Mouse (Mus musculus) olfactory bulb, adult 2 months (tissue): ENCODE results near the gene Pemt. TPM values are rescaled to one million over a fixed set of nuclear protein-coding genes. Genes with fewer than 3 reads are reported as not detected.
A peak's percentile ranks its signal among the peaks of the same experiment; 100 is the strongest.

Source experiments
- H3K27ac ChIP-seq: fragments of 200-500 bp; 2 replicates; pipeline ENCODE4 v1.5.1; 2012; ENCODE audit warnings: low read depth, low read length; ENCODE audit not compliant: insufficient read depth
- H3K4me1 ChIP-seq: fragments of 200-500 bp; 2 replicates; pipeline ENCODE4 v1.6.1; 2012; ENCODE audit warnings: low read length; ENCODE audit not compliant: control insufficient read depth, insufficient read depth
- H3K4me3 ChIP-seq: fragments of 200-500 bp; 2 replicates; pipeline ENCODE4 v1.5.1; 2012; ENCODE audit warnings: mild to moderate bottlenecking, low read depth, low read length, moderate library complexity; ENCODE audit not compliant: insufficient read depth
- CTCF ChIP-seq: fragments of 200-500 bp; IDR thresholded peaks from 2 replicates; pipeline ENCODE4 v1.5.1; 2012; ENCODE audit warnings: low read depth, mild to moderate bottlenecking, low read length, moderate library complexity; ENCODE audit not compliant: insufficient read depth
- POLR2A ChIP-seq: fragments of 200-500 bp; IDR thresholded peaks from 2 replicates; pipeline ENCODE4 v1.6.1; 2012; ENCODE audit warnings: mild to moderate bottlenecking, low read depth, low read length, moderate library complexity; ENCODE audit not compliant: insufficient read depth
- WGBS: fragments of 180-500 bp; shearing (Covaris S2); methylation state at CpG from one replicate; pipeline ENCODE4 v1.1.7; 2018; 5-methylcytosine and 5-hydroxymethylcytosine counted together
- polyA plus RNA-seq: library from polyadenylated mRNA; stranded (reverse); fragments of >200 nt; gene quantifications from 2 replicates; pipeline ENCODE4 v1.2.4, GENCODE M21; 2012; ENCODE audit warnings: low replicate concordance; ENCODE audit not compliant: missing spikeins, insufficient read depth, insufficient read length

The Pemt gene
- polyA plus RNA-seq, 1 experiment = not detected

DNA sequence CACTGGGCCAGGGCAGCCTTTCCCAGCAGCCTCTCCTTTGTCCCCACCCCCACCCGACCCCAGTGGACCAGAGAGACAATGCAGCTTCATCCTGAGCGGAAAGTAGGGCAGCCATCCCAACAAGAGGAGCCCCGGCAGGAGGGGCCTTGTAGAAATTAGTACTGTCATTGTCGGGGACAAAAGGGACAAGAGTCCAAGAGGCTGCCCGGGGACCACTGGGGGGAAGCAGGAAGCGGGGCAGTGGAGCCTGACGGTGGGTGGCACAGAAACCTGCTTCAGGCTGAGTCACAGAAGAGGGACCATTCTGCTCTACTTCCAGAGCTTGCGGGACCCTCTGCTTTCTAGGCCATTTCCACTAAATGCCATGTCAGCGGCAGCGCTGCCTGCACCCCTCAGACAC lies 71.0 kb downstream of the Pemt start:
- H3K4me3 ChIP-seq = no peak overlapping the region
- WGBS = 56% methylated on average over 10 of the region's 10 CpGs
- H3K4me1 ChIP-seq = no peaks in the 10 kb centered on the region; the same call in 1 of the 2 replicates
- no peak for TF ChIP-seq CTCF
- TF ChIP-seq POLR2A = no peak
- no peak overlapping the region for H3K27ac ChIP-seq

DNA sequence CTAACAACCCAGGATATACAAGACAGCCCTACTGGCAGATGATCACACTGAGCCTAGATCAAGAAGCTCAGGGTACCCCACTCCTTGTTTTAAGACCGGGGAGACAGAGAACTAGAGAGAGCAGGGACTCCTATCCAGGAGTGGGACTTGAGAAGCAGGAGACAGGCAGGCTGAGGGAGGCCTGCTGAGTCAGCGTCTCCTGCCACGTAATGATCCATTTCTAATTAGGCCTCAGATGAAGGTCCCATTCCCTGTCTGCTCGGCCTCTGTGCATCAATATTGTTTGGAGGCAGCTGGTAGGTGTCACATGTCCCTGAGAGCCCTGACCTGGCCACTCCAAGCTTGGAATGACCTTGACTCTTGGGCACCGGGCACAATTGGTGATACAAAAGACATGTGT lies 72.9 kb downstream of the Pemt start:
- no peaks in the 10 kb centered on the region for H3K4me1 ChIP-seq
- no peak overlapping the region for H3K4me3 ChIP-seq
- no peak overlapping the region for H3K27ac ChIP-seq
- WGBS = 85% methylated on average over 5 of the region's 5 CpGs
- TF ChIP-seq POLR2A = no peak
- TF ChIP-seq CTCF = no peak

DNA sequence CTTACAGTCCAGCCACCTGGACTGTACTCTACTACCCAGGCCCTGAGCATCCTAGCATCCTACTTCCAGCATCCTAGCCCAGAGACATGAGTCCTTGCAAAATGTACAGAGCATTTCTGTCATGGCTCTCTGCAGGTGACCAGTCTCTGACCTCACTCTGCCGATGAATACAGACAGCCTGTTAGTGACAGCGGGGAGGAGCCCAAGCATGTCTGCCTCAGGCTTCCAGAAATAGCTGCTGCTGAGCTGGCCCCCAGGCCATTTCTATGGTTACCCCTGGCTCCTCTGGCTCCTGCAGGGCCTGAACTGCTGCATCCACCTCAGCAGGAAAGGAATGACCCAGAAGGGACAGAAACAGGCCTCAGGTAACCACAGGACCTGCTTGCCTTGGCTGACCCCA lies 74.6 kb downstream of the Pemt start:
- no peak overlapping the region for H3K27ac ChIP-seq
- TF ChIP-seq CTCF (no peak), POLR2A (no peak)
- 57% methylated on average over 2 of the region's 2 CpGs for WGBS
- no peaks in the 10 kb centered on the region for H3K4me1 ChIP-seq
- no peak overlapping the region for H3K4me3 ChIP-seq

DNA sequence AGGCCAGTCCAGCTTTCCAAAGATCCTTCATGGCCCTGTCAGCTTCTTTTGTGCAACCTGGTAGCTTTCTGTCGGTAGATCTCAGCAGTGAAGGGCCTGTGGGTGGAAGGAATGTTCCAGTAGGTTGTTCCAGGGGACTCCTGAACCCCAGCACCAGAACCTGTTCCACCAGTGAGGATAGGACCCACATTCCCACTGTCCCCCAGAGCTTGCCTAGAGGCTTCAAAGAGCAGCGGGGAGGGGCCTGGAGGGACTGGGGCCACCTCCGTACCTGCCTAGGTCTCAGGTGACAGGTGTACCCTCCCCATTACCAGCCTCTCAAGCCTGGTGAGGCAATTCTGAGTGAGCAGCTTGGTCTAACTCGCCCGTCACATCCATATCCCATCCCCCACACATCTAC lies 75.5 kb downstream of the Pemt start:
- Histone ChIP-seq H3K4me1 (peaks cover 3% of the 10 kb centered on the region; the same call in 1 of the 2 replicates), H3K4me3 (no peak overlapping the region), H3K27ac (no peak overlapping the region)
- WGBS = 81% methylated on average over 5 of the region's 5 CpGs
- TF ChIP-seq CTCF = no peak
- TF ChIP-seq POLR2A = no peak

DNA sequence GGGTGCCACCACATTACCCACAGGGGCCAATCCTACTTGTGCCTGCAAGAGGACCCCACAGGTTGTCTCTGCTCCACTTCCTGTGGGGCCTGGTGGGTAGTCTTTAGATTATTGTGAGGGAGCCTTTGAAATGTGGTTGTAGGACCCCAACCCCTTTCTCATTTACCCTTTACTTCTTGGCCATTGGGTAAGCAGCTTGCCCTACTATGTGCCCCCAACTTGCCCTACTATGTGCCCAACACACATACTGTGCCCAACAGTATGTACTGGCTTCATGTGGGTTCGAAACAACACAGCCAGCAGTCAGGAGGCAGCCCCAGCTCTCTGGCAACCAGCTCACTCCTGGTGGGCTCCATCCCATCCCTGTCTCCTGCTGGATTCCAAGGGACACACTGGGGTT lies 78.5 kb downstream of the Pemt start:
- WGBS = 91% methylated on average over 1 of the region's 1 CpGs

DNA sequence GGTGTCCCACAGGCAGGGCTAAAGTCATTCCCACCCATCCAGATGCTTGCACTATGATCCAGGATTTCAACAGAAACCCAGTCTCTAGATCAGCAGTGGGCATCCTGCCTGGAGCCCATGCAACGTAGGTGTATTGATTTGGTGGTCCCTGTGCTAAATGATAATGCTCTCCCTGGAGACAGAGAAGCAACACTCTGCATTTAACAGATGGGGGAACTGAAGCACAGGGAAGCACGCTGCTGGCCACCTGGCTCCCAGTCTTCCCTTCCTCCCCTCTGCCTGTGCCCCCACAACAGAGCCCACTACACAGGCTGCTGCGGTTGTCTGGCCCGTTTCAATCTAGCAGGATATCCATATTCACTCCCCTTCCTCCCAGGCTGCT lies 80.2 kb downstream of the Pemt start:
- H3K27ac ChIP-seq = no peak overlapping the region
- H3K4me3 ChIP-seq = no peak overlapping the region
- peaks cover 34% of the 10 kb centered on the region for H3K4me1 ChIP-seq
- TF ChIP-seq POLR2A = no peak
- no peak for TF ChIP-seq CTCF
- WGBS = 82% methylated on average over 4 of the region's 4 CpGs

More for the DNA sequence above, 78.5 kb downstream of the Pemt start:
- Histone ChIP-seq H3K4me1 (peaks cover 26% of the 10 kb centered on the region), H3K27ac (no peak overlapping the region), H3K4me3 (no peak overlapping the region)
- no peak for TF ChIP-seq POLR2A
- TF ChIP-seq CTCF = no peak

DNA sequence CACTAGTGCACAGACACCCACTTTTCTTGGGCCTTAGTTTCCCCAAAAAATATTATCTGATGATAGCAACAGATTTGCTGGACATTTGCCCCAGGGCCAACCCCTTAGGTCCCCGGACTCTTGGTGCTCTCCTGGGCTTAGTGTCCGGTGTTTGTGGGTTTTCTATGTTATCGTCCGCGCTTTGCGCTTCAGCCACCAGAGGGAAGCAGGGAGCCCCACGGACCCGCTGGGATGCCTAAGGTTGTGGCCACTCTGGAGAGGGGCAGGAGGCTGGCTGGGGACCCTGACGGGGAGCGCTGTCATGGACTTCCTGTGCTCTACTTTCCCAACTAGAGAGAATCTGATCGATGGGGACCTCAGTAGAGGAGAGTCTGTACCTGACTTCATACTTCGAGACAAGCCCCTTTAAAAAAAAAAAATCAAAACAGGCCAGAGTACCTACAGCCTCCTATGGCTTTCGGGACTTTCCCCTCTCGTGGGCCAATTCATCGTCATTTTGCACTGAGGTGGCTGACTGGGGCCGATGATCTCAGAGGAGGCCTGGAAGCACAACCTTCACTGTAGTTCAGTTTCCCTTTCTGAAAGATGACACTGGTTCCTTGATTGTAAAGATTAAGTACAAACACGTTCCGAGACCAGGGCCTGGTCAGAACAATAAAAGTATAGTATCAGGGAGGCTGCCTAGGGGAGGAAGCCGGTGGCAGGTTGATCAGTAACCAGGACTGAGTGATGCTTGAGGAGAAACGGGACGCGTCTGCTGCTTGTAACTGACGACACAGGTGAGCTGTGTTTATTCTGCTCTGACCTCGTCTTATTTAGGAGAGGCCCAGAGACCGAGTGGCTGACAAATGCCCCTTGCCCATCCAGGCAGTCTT lies 80.8 kb downstream of the Pemt start:
- no peak overlapping the region for H3K27ac ChIP-seq
- 39% methylated on average over 25 of the region's 25 CpGs for WGBS
- TF ChIP-seq CTCF (peak; percentile 90), POLR2A (no peak)
- H3K4me1 ChIP-seq = peaks cover 37% of the 10 kb centered on the region
- peak overlapping the region; percentile 50 for H3K4me3 ChIP-seq

DNA sequence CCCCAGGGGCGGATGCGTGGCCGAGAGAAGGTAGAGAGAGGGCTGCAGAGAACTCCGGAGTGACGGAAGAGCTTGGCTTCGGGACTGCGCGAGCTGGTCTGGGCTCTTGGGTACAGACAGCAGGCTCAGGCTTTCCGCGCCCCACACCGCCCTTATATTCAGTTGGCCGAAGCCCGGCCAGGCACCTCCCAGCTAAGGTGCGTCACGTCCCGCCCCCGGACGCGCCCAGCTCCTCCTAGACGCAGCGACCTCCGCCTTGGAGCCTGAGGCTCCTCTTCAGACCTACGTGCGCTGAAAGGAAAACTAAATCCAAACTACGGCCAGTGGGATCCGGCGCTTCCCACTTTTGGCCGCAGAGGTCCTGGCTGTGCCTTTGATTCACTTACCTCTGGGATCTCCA lies 81.5 kb downstream of the Pemt start, which contains the start of gene Rasd1:
Gene Rasd1 (minus strand): TSS at position 127 of the 400 bp plus-strand sequence.
- peaks cover 42% of the 10 kb centered on the region for H3K4me1 ChIP-seq
- peak within 1 kb of the TSS; percentile 50 for H3K4me3 ChIP-seq
- 2% methylated on average over 28 of the region's 28 CpGs for WGBS
- TF ChIP-seq CTCF = no peak
- TF ChIP-seq POLR2A = no peak
- H3K27ac ChIP-seq = no peak within 1 kb of the TSS

DNA sequence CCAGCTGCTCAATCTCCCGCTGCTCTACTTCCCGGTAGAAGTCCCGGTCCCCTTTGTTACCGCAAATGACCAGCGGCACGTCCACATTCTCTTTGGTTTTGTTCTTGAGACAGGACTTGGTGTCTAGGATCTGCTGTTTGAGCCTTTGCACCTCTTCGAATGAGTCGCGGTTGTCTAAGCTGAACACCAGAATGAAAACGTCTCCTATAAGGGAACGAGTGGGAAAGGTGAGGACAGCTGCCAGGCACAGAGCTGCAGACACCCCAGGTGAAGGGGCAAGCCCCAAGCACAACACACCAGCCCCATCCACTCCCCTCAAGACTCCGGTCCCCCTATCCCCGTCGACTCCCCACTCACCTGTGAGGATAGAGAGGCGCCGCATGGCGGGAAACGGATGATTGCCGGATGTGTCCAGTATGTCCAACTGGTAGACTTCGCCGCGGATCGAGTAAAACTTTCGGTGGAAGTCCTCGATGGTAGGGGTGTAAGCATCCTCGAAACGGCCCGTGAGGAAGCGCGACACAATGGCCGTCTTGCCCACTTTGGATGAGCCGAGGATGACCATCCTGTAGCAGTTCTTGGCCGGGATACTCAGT lies 82.0 kb downstream of the Pemt start:
- 4% methylated on average over 33 of the region's 33 CpGs for WGBS
- TF ChIP-seq POLR2A (no peak), CTCF (no peak)
- Histone ChIP-seq H3K4me1 (peaks cover 47% of the 10 kb centered on the region), H3K27ac (no peak overlapping the region), H3K4me3 (peak overlapping the region; percentile 50)
